Mouse (Mus musculus) thymus, postnatal 25 days (tissue): ENCODE data around the gene Hoxa3.

ENCODE experiments used
- DNase-seq: peaks from one replicate; pipeline ENCODE4 v3.0.0; 2022

Gene Hoxa3

DNA sequence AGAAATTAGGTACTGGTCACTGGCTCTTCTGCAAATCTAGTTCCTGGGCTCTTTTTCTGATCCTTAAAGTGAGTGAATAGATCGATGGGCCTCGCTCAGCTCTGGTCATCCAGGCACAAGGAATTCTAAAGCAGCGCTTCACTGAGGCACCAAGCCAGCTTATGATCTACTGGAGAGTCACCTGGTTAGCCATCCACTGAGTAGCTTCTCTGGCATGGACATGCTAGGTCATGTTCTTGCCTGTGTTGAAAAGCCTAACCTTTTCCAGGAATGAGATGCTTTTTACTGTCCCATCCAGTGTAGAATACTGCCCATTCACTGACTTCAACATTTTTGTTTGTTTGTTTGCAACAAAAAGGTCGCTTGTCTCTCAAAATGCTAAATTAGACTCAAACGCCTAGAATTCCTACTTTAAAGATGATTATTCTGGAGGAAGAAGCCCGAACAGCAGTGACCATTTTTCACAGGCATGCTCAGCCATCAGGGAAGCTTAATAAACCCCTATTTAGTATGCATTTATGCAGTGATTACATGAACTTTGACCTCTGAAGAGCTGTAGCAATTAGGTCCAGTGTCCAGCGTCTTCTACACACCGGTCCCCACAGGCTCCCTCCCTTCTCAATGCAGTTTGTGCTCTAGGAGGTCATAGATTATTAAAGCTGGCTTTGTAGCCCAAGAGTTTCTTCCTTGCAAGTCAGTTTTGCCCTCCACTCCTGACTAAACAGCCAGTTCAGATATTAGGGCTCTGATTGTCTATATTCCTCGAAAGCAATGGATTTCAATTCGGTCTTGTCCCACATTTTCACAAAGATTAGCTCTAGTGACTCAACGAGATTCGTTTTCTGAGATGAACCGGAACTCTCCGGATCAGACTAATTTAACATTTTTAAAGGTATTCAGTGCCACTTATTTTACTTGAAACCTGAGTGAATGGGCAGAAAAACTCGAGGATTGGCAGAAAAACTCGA is 60.6 kb downstream of the Hoxa3 start:
- no peak for DNase-seq

DNA sequence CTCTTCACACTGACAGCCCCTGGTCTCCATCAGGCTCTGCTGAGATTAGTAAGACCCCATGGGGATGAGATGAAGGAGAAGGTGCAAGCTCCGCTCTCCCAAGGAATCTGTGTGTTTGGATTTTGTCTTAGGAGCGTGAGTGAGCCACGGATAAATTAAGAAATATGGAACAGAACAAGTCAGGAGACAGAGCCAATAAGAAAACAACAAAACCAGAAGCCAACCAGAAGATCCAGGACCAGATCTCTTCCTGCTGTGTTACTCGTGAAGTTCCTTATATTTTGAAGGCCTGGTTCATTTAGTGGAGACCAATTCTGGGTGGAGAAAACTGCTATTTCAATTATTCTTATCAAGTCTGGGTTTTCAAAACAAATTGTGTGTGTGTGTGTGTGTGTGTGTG is 61.6 kb downstream of the Hoxa3 start:
- DNase-seq, result no peak

DNA sequence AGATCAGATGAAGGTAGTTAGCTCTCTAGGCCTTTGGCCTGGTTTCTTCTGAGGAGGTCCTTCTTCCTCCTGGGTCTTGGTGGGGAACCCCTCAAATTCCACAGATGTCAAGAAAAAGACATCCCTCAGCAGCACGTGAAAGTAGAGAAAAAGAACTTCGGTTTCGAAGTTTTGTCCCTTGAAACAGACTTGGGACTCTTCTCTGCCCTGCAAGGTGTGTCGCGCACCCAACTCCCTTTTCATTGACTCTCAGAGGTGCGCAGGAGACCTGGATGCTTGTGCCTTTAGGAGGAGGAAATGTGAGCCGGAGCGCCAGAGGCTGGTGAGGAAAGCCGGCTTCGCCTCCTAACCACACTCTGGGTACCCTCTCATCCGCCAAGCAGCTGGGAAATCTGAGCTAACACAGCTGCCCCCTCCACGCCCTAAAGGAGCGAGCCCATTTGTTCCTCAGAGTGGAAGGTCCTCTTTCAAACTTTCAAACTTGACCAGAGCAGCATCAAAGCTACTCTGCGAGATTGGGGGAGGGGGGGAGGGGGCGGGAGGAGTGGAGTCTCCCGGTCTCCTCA is 62.7 kb downstream of the Hoxa3 start:
- DNase-seq, result no peak

DNA sequence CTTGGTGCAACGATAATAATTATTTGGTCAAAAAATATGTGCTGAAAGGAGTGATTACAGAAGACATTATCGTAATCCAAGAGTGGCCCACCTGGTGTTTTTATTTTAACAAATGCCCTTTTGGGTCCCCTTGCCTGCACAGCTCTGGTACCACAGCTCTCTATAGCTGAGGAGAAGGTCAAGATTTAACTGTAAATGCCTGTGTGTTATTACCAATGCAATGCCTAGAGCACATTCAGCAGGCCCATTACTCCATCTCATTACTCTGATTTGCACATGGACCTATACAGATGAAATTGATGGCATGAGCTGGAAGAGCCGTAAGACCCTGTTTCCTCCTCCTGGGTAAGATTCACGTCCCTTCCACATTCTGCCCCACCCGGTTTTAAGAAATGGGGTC is 74.0 kb downstream of the Hoxa3 start:
- no peak for DNase-seq

DNA sequence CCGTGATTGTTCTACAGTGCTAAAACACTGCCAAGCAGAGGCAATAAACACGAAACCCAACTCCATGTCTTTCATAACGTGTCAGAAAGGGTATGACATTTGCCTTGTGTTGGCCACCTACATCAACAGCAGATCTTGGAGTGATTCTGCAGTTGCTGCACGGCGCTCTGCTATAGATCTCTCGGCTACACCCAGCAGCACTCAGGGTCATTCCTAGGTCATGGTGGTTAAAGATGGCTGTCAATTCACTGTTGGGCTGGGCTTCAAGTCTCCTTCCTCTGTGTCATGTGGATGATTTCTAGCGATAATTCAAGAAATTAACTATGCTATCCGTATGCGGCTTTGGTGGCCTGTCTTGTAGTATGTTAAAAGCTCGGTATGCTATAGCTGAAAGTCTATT is 74.6 kb downstream of the Hoxa3 start:
- DNase-seq, result no peak

DNA sequence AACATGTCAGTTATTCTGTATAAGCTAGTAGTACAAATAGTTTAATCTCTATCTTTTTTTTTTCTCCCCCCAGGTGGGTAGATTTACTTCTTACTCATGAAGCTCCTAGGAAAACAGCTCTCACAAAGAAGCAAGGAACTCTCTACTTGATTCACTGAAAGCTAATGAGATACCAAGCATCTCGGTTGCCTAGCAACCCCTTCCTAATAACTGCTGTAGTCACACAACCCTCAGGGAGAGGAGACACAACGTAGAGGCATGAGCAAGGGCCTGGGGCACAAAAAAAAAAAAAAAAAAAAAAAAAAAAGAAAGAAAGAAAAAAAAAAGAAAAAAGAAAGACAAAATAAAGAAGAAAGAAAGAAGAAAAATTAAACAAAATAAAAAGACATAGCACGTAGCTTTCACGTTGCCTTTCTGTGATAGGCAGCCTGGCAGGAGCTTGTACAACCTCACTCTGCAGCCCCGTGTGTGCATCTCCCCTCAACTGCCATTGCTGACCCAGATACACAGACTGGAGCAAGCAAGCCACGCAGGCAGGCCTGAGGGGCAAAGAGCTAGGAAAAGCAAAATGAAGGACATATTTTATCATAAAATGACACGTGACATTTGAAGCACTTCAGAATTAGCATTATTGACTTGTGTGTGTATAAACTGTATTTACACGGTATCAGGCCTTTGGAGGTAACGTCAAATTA is 75.1 kb downstream of the Hoxa3 start:
- no peak for DNase-seq

DNA sequence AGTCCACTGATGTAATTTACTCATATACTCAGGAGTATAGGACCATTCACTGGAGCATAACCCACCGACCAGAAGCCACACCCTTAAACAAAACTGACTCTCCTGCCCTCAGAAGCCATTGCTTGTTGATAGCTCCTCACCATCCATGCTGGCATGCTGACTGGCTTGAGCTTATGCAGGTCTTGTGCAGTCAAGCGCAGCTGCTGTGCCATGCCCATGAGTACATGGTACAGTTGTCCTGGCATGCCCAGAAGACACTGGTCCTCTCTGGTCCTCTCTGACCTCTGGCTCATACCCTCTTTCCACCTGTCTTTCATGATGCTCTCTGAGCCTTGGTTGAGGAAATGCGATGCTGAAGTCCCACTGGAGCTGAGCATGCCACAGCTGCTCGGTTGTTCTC is 89.5 kb downstream of the Hoxa3 start:
- DNase-seq, result no peak

DNA sequence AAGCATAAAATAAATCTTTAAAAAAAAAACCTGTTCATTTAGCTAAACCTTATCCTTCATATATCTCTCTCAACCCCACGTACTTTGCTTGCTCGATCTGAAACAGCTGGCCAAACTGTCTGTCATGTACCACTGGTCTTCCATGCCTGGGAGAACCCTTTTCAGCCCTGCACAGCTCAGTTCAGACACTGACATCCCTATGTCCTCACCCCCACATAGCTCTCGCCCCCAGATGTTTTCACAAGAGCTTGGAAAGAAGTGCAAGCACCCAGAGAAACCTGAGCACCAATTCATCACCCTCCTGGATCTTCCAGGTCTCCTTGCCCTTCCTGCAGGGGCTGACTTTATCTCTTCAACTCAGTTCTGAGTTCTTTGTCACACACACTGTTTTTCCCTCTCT is 92.0 kb downstream of the Hoxa3 start:
- DNase-seq, result no peak
